Mouse (Mus musculus): ENCODE measurements around the gene Chchd6.

GRCm38 (mm10) chr6:89416030-89416595 lies 179.3 kb downstream of the Chchd6 start:
- no peak for TF ChIP-seq POLR2A (IDR thresholded peaks at IDR 0.05; ENCODE audit: extremely low read depth, insufficient read depth, low read length)
- no peak for TF ChIP-seq CTCF (IDR thresholded peaks at IDR 0.05; ENCODE audit: extremely low read depth, insufficient read depth, low read length)
